Mouse (Mus musculus): ENCODE data around the gene Atp5h. TPM values are rescaled to one million over a fixed set of nuclear protein-coding genes. Genes with fewer than 3 reads are reported as not detected.
A peak's percentile ranks its signal among the peaks of the same experiment; 100 is the strongest.
"Not testable (repeated sequence)": the region's sequence is repeated elsewhere in the genome, so short reads cannot be mapped to it uniquely, and the experiment has no call there.

The Atp5h gene
- 890 and 895 TPM in 2 replicates for polyA plus RNA-seq (2016; fragmentation: Nextera tagmentation; extraction: Ambion mirVana)

DNA sequence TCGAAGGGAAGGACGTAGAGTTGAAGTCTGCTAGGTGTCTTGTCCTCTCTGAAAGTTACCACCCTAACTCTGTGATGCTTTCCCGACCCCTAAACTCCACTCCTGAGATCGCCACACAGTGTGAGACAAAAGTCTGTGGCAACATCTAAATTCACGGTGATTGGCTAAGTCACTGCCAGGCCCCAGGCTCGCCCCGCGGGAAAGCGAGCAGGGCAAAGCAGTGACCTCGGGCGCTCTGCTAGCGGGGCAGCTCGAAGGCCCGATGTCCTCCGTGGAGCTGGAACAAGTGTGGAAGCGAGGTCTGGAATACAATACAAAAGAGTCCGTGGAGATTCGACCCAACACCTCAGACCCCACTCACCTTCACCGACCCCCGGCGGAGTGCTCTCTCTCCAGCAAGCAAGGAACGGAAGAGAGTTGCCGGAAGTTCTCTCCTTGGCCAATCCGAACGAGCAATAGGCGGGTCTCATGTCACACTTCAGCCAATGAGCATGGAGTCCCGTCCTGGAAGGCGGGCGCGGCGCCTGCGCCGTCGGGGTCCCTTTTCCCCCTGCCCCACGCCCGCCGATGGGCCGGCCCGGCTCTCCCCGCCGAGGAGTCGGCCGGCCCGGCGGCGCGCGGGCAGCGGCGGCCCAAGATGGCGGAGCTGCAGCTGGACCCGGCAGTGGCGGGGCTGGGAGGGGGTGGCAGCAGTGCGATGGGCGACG is at the start of gene Atp5h, which contains the start of gene Kctd2:
TSS of gene Atp5h (minus strand) at position 432 of the 707 bp plus-strand sequence.
TSS of gene Kctd2 (plus strand) at position 598 of the 707 bp plus-strand sequence.
- H3K4me2 ChIP-seq (replicated peaks), result peak within 1 kb of the TSS; percentile 98
- WGBS, result 1% methylated on average over 56 of the region's 56 CpGs
- H3K9me3 ChIP-seq, result no peaks in the 10 kb centered on the region
- H3K27ac ChIP-seq, result peak within 1 kb of the TSS; percentile 76
- ATAC-seq (ENCODE audit: low FRiP score, low read depth), result peak; percentile 96
- peak within 1 kb of the TSS; percentile 99 for H3K4me3 ChIP-seq
- peaks cover 23% of the 10 kb centered on the region for H3K4me1 ChIP-seq
- peaks cover 42% of the 10 kb centered on the region for H3K36me3 ChIP-seq
- peak within 1 kb of the TSS; percentile 98 for H3K9ac ChIP-seq
- H3K27me3 ChIP-seq (replicated peaks), result no peaks in the 10 kb centered on the region

DNA sequence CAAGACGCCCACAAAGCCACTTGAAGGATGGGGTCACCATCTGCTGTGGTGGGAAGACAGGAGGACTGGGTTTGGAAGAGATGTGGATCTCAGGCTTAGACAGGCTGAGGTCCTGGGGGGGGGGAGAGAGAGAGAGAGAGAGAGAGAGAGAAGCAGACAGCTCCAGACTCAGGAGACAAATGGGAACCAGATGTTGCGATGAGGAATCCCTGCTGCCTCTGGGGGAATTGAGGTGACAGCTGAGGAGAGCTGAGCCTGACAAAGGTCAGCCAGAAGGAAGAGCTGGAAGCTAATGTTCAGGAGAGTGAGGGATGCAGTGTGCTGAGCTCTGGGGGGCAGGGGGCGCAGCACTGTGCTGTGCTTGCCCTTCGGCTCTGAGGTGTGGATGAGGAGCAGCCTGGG is 47.5 kb upstream of the Atp5h start:
- no peaks in the 10 kb centered on the region for H3K36me3 ChIP-seq

DNA sequence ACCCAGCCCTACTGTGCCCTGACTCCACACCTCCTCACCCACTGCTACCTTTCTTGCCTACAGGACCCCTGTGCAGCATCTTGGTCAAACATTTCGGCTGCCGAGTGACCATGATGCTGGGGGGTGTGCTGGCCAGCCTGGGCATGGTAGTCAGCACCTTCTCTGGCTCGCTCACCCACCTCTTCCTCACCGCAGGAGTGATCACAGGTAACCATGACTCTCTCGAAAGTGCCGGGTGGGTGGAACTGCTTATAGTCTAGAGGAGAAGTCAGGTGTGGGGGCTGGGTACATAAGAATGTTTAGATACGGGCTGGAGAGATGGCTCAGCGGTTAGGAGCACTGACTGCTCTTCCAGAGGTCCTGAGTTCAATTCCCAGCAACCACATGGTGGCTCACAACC is 45.1 kb upstream of the Atp5h start:
- ATAC-seq (ENCODE audit: low FRiP score, low read depth), result no peak
- no peak overlapping the region for H3K9ac ChIP-seq
- H3K4me3 ChIP-seq, result no peak overlapping the region
- peaks cover 8% of the 10 kb centered on the region; the same call in 1 of the 2 replicates for H3K4me1 ChIP-seq
- H3K36me3 ChIP-seq, result no peaks in the 10 kb centered on the region
- no peak overlapping the region for H3K4me2 ChIP-seq (replicated peaks)
- no peak overlapping the region for H3K27ac ChIP-seq
- H3K9me3 ChIP-seq, result no peaks in the 10 kb centered on the region
- WGBS, result 88% methylated on average over 8 of the region's 8 CpGs
- no peaks in the 10 kb centered on the region for H3K27me3 ChIP-seq (replicated peaks)

More for the DNA sequence above, 47.5 kb upstream of the Atp5h start:
- no peaks in the 10 kb centered on the region for H3K9me3 ChIP-seq
- peaks cover 8% of the 10 kb centered on the region; the same call in 1 of the 2 replicates for H3K4me1 ChIP-seq
- no peak overlapping the region for H3K27ac ChIP-seq
- H3K4me2 ChIP-seq (replicated peaks), result no peak overlapping the region
- no peaks in the 10 kb centered on the region for H3K27me3 ChIP-seq (replicated peaks)
- no peak overlapping the region for H3K4me3 ChIP-seq
- no peak overlapping the region for H3K9ac ChIP-seq
- WGBS, result 42% methylated on average over 4 of the region's 4 CpGs
- no peak for ATAC-seq (ENCODE audit: low FRiP score, low read depth)

GRCm38 (mm10) chr11:115463397-115463796 is 43.6 kb upstream of the Atp5h start:
- 72% methylated on average over 11 of the region's 11 CpGs for WGBS
- H3K27me3 ChIP-seq (replicated peaks), result no peaks in the 10 kb centered on the region
- no peaks in the 10 kb centered on the region for H3K9me3 ChIP-seq
- H3K36me3 ChIP-seq, result no peaks in the 10 kb centered on the region
- ATAC-seq (ENCODE audit: low FRiP score, low read depth), result no peak
- H3K4me2 ChIP-seq (replicated peaks), result no peak overlapping the region
- H3K27ac ChIP-seq, result no peak overlapping the region
- H3K4me1 ChIP-seq, result peaks cover 8% of the 10 kb centered on the region; the same call in 1 of the 2 replicates
- H3K9ac ChIP-seq, result no peak overlapping the region
- no peak overlapping the region for H3K4me3 ChIP-seq

DNA sequence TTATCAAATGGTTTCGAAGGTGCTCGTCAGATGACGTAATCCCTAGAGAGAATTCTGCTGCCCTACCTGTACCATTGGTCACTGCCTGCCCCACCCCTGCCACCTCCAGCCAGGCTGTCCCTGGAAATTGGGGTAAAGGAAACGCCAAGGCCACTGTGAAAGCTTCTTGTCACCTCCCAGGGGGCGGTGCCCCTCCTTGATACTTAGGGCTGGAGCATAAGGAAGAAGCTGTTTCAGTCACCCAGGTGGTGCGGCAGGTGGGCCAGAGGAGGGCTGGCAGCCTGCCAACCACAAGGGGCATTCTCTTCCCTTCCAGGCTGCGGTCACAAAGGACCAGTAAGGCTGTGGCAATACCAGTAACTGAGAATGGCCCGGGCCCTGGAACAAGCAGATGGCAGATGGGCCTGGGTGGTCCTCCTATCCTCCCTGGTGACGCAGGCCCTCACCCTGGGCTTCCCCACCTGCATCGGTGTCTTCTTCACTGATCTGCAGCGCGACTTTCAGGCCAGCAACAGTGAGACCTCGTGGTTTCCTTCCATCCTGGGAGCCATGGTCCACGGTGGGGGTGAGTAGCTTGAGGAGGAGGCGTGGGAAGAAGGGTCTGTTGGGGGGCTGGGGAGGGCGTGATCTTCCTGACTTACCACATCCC is 42.6 kb upstream of the Atp5h start, which contains the start of gene Slc16a5:
TSS of gene Slc16a5 (plus strand) at position 232 of the 649 bp plus-strand sequence.
- H3K36me3 ChIP-seq, result no peaks in the 10 kb centered on the region
- ATAC-seq (ENCODE audit: low FRiP score, low read depth), result no peak
- 79% methylated on average over 16 of the region's 16 CpGs for WGBS
- no peak within 1 kb of the TSS for H3K27ac ChIP-seq
- H3K27me3 ChIP-seq (replicated peaks), result no peaks in the 10 kb centered on the region
- no peak within 1 kb of the TSS for H3K4me2 ChIP-seq (replicated peaks)
- H3K4me1 ChIP-seq, result peaks cover 7% of the 10 kb centered on the region; the same call in 1 of the 2 replicates
- H3K4me3 ChIP-seq, result no peak within 1 kb of the TSS
- no peak within 1 kb of the TSS for H3K9ac ChIP-seq
- H3K9me3 ChIP-seq, result no peaks in the 10 kb centered on the region

DNA sequence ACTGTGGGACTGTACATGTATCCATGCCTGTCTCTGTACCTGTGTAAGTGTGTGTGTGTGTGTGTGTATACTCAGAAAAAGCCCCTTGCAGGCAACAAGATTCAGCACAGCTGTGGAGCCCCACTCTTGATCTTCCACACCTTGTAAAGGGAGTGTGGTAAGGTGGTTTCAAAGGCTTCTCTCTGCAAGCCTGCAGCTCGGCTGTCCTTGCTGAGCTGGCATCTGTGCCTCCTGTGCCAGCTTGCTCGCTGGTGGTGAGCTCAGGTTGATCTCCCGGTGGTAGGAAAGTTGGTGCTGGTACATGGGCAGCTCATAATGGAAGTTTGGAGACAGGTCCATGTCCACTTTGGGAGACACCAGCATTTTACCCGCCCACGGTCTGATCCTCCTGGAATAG is 42.1 kb upstream of the Atp5h start:
- ATAC-seq (ENCODE audit: low FRiP score, low read depth), result no peak
- Histone ChIP-seq H3K9ac (no peak overlapping the region), H3K4me2 (replicated peaks) (no peak overlapping the region), H3K9me3 (no peaks in the 10 kb centered on the region), H3K36me3 (no peaks in the 10 kb centered on the region), H3K4me3 (no peak overlapping the region), H3K27ac (no peak overlapping the region), H3K4me1 (0 out of 2 replicates have a peak, but pooled peaks cover 7% of the 10 kb centered on the region), H3K27me3 (replicated peaks) (no peaks in the 10 kb centered on the region)
- 73% methylated on average over 5 of the region's 5 CpGs for WGBS

GRCm38 (mm10) chr11:115460976-115461375 is 41.2 kb upstream of the Atp5h start:
- Histone ChIP-seq H3K4me3 (no peak overlapping the region), H3K27me3 (replicated peaks) (no peaks in the 10 kb centered on the region), H3K9me3 (no peaks in the 10 kb centered on the region), H3K4me2 (replicated peaks) (no peak overlapping the region), H3K4me1 (0 out of 2 replicates have a peak, but pooled peaks cover 7% of the 10 kb centered on the region), H3K9ac (no peak overlapping the region), H3K27ac (no peak overlapping the region), H3K36me3 (no peaks in the 10 kb centered on the region)
- no peak for ATAC-seq (ENCODE audit: low FRiP score, low read depth)
- 21% methylated on average over 8 of the region's 8 CpGs for WGBS

DNA sequence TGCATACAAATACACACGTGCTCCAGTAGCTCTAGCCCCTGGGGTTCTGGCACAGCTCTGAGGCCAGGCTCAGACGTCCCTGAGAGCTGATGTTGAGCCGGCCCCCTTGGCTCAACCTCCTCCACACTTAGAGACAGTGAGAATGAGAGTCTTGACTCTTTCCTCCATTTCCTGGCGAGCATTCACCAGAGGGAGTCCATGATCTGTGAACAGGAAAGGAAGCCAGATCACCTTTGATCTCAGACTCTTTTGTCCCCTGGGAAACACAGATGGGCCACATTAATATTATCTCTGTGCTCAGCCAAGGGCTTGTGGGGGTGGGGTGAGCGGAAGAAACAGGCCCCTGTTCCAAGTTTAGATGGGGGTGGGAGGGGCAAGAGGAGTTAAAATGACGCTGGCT is 37.6 kb upstream of the Atp5h start:
- Histone ChIP-seq H3K27me3 (replicated peaks) (no peaks in the 10 kb centered on the region), H3K4me3 (no peak overlapping the region), H3K4me2 (replicated peaks) (no peak overlapping the region), H3K36me3 (no peaks in the 10 kb centered on the region), H3K27ac (no peak overlapping the region), H3K9me3 (no peaks in the 10 kb centered on the region), H3K4me1 (0 out of 2 replicates have a peak, but pooled peaks cover 7% of the 10 kb centered on the region), H3K9ac (no peak overlapping the region)
- no peak for ATAC-seq (ENCODE audit: low FRiP score, low read depth)
- WGBS, result 45% methylated on average over 6 of the region's 6 CpGs

- ATAC-seq (ENCODE audit: low FRiP score, low read depth), result no peak
- Histone ChIP-seq H3K27me3 (replicated peaks) (no peaks in the 10 kb centered on the region), H3K9ac (no peak overlapping the region), H3K4me2 (replicated peaks) (no peak overlapping the region), H3K36me3 (no peaks in the 10 kb centered on the region), H3K27ac (no peak overlapping the region), H3K4me1 (0 out of 2 replicates have a peak, but pooled peaks cover 7% of the 10 kb centered on the region), H3K9me3 (no peaks in the 10 kb centered on the region), H3K4me3 (no peak overlapping the region)
- WGBS, result 89% methylated on average over 5 of the region's 5 CpGs
Observed at GRCm38 (mm10) chr11:115456182-115456581, 36.4 kb upstream of the Atp5h start.

- ATAC-seq (ENCODE audit: low FRiP score, low read depth), result no peak
- Histone ChIP-seq H3K36me3 (no peaks in the 10 kb centered on the region), H3K27ac (no peak overlapping the region), H3K4me1 (0 out of 2 replicates have a peak, but pooled peaks cover 7% of the 10 kb centered on the region), H3K9me3 (no peaks in the 10 kb centered on the region), H3K9ac (no peak overlapping the region), H3K4me2 (replicated peaks) (no peak overlapping the region), H3K4me3 (no peak overlapping the region), H3K27me3 (replicated peaks) (no peaks in the 10 kb centered on the region)
- 86% methylated on average over 15 of the region's 15 CpGs for WGBS
Observed at GRCm38 (mm10) chr11:115455619-115456018, 35.9 kb upstream of the Atp5h start.

- not testable (repeated sequence) for H3K4me1 ChIP-seq; H3K9ac ChIP-seq; H3K27me3 ChIP-seq (replicated peaks); H3K36me3 ChIP-seq; H3K4me3 ChIP-seq; H3K9me3 ChIP-seq; ATAC-seq (ENCODE audit: low FRiP score, low read depth); H3K4me2 ChIP-seq (replicated peaks); H3K27ac ChIP-seq
- WGBS, result 83% methylated on average over 6 of the region's 6 CpGs
Observed at GRCm38 (mm10) chr11:115454822-115455221, 35.1 kb upstream of the Atp5h start.

DNA sequence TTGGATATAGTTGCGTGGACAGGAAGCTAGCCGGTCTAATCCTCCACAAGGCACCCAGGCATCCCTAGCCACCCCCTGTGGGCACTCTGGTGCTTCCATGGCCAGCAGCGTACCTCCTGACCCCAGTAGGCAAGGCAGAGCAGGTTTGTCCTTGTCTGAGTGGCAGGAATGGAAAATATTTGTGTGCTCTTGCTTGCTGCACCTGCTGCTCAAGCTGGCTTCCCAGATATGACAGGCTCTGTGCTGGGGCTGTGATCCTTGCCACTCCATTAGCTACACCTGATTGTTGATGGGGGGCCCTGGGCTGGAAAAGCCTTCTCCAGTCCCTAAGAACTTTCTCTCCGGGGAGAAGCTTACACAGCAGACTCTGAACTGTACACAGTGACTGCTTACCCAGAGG is 33.5 kb upstream of the Atp5h start:
- no peak overlapping the region for H3K4me3 ChIP-seq
- WGBS, result 69% methylated on average over 4 of the region's 4 CpGs
- no peak overlapping the region for H3K9ac ChIP-seq
- no peaks in the 10 kb centered on the region for H3K36me3 ChIP-seq
- H3K27ac ChIP-seq, result no peak overlapping the region
- H3K4me1 ChIP-seq, result 0 out of 2 replicates have a peak, but pooled peaks cover 7% of the 10 kb centered on the region
- H3K27me3 ChIP-seq (replicated peaks), result no peaks in the 10 kb centered on the region
- no peaks in the 10 kb centered on the region for H3K9me3 ChIP-seq
- H3K4me2 ChIP-seq (replicated peaks), result no peak overlapping the region
- no peak for ATAC-seq (ENCODE audit: low FRiP score, low read depth)
